Mouse (Mus musculus) G1E (cell line): ENCODE data around the gene Zfp422. TPM values are rescaled to one million over a fixed set of nuclear protein-coding genes. Genes with fewer than 3 reads are reported as not detected.

ENCODE experiments used
- ATAC-seq: 2 replicates; pipeline ENCODE4 v1.8.0; 2016; ENCODE audit warnings: mild to moderate bottlenecking; ENCODE audit not compliant: insufficient number of reproducible peaks, poor library complexity, low FRiP score, severe bottlenecking; ENCODE audit errors: extremely low read depth
- DNase-seq: peaks from one replicate; pipeline ENCODE4 v3.0.0; 2012; ENCODE audit warnings: low spot score
- H3K27me3 ChIP-seq: 2 replicates; pipeline ENCODE4 v1.6.1; 2012; ENCODE audit warnings: mild to moderate bottlenecking, low read length, inconsistent platforms; ENCODE audit not compliant: insufficient read depth
- H3K36me3 ChIP-seq: replicated peaks from 2 replicates; pipeline ENCODE3; 2012; ENCODE audit warnings: mild to moderate bottlenecking, inconsistent platforms
- H3K4me1 ChIP-seq: 2 replicates; pipeline ENCODE4 v1.6.1; 2012; ENCODE audit warnings: low read depth, low read length, inconsistent platforms, mixed read lengths; ENCODE audit not compliant: insufficient read depth
- H3K4me3 ChIP-seq: 2 replicates; pipeline ENCODE4 v1.5.1; 2012; ENCODE audit warnings: low read depth, mild to moderate bottlenecking, inconsistent platforms, low read length, moderate library complexity, mixed read lengths
- H3K9me3 ChIP-seq: replicated peaks from 2 replicates; pipeline ENCODE4 v1.6.1; 2012; ENCODE audit warnings: inconsistent platforms
- CTCF ChIP-seq: IDR thresholded peaks from 2 replicates; pipeline ENCODE4 v1.5.1; 2012; ENCODE audit warnings: low read depth, low read length, inconsistent platforms, mixed read lengths
- GATA1 ChIP-seq: IDR thresholded peaks from 2 replicates; pipeline ENCODE4 v1.6.1; 2012; ENCODE audit warnings: borderline replicate concordance, low read length, inconsistent platforms, mixed read lengths
- GATA2 ChIP-seq: IDR thresholded peaks from 2 replicates; pipeline ENCODE4 v1.6.1; 2012; ENCODE audit warnings: low read depth, low read length, inconsistent platforms, borderline replicate concordance
- POLR2AphosphoS5 ChIP-seq: IDR thresholded peaks from 2 replicates; pipeline ENCODE4 v1.6.1; 2012; ENCODE audit warnings: low read depth, low read length, inconsistent platforms; ENCODE audit not compliant: insufficient replicate concordance
- TAL1 ChIP-seq: conservative IDR thresholded peaks from 2 replicates; pipeline ENCODE4 v1.6.1; 2012; ENCODE audit warnings: low read depth, low read length, inconsistent platforms, mixed read lengths
- polyA plus RNA-seq: library from polyadenylated mRNA; stranded (reverse); fragments of >175 nt; gene quantifications from 2 replicates; pipeline ENCODE4 v1.2.3, GENCODE M21; 2012
- total RNA-seq, 2 experiments: library from RNA; stranded (forward) in 1 of 2; stranded (reverse) in 1 of 2; fragments of 200-1000 nt in 1 of 2; fragments of >200 nt in 1 of 2; fragmentation: Nextera tagmentation in 1 of 2; gene quantifications; 2 replicates each; pipeline ENCODE4 v1.2.3; 2014 to 2017

Gene Zfp422
- total and polyA plus RNA-seq, 3 experiments: 0.11 TPM; not detected in 2

GRCm38 (mm10) chr6:116642942-116643341 is 14.1 kb upstream of the Zfp422 start:
- TF ChIP-seq POLR2AphosphoS5 (no peak), TAL1 (no peak), GATA1 (no peak), CTCF (no peak), GATA2 (no peak)
- Histone ChIP-seq H3K9me3 (peaks cover 78% of the 10 kb centered on the region), H3K4me1 (no peaks in the 10 kb centered on the region), H3K4me3 (no peak overlapping the region), H3K36me3 (no peaks in the 10 kb centered on the region), H3K27me3 (no peaks in the 10 kb centered on the region)
- DNase-seq (no peak), ATAC-seq (no peak)

- Histone ChIP-seq H3K4me3 (no peak overlapping the region), H3K4me1 (no peaks in the 10 kb centered on the region), H3K27me3 (no peaks in the 10 kb centered on the region), H3K36me3 (no peaks in the 10 kb centered on the region), H3K9me3 (peaks cover 66% of the 10 kb centered on the region)
- ATAC-seq: no peak
- TF ChIP-seq CTCF: no peak
- TF ChIP-seq POLR2AphosphoS5: no peak
- no peak for TF ChIP-seq GATA2
- no peak for TF ChIP-seq GATA1
- no peak for TF ChIP-seq TAL1
- no peak for DNase-seq
Measured at GRCm38 (mm10) chr6:116639663-116640062, 10.9 kb upstream of the Zfp422 start.

GRCm38 (mm10) chr6:116638871-116639270 is 10.1 kb upstream of the Zfp422 start:
- Histone ChIP-seq H3K9me3 (peaks cover 65% of the 10 kb centered on the region), H3K4me1 (no peaks in the 10 kb centered on the region), H3K4me3 (no peak overlapping the region), H3K36me3 (no peaks in the 10 kb centered on the region), H3K27me3 (no peaks in the 10 kb centered on the region)
- ATAC-seq (no peak), DNase-seq (no peak)
- TF ChIP-seq POLR2AphosphoS5 (no peak), GATA1 (no peak), TAL1 (no peak), GATA2 (no peak), CTCF (no peak)

- Histone ChIP-seq H3K4me3 (no peak overlapping the region), H3K9me3 (peaks cover 58% of the 10 kb centered on the region), H3K4me1 (no peaks in the 10 kb centered on the region), H3K27me3 (no peaks in the 10 kb centered on the region), H3K36me3 (no peaks in the 10 kb centered on the region)
- TF ChIP-seq GATA2: no peak
- TF ChIP-seq CTCF: no peak
- TF ChIP-seq GATA1: no peak
- no peak for TF ChIP-seq TAL1
- TF ChIP-seq POLR2AphosphoS5: no peak
- ATAC-seq (no peak), DNase-seq (no peak)
Measured at GRCm38 (mm10) chr6:116637496-116637895, 8.7 kb upstream of the Zfp422 start.

GRCm38 (mm10) chr6:116636581-116637235 is 7.9 kb upstream of the Zfp422 start:
- no peak for DNase-seq
- no peaks in the 10 kb centered on the region for H3K36me3 ChIP-seq
- H3K27me3 ChIP-seq: no peaks in the 10 kb centered on the region
- H3K4me3 ChIP-seq: no peak overlapping the region
- ATAC-seq: no peak
- no peaks in the 10 kb centered on the region for H3K4me1 ChIP-seq
- H3K9me3 ChIP-seq: peaks cover 58% of the 10 kb centered on the region
- TF ChIP-seq GATA1 (no peak), TAL1 (no peak), GATA2 (no peak), CTCF (no peak), POLR2AphosphoS5 (no peak)

- Histone ChIP-seq H3K27me3 (no peaks in the 10 kb centered on the region), H3K4me1 (no peaks in the 10 kb centered on the region), H3K36me3 (no peaks in the 10 kb centered on the region), H3K9me3 (peaks cover 47% of the 10 kb centered on the region), H3K4me3 (no peak overlapping the region)
- no peak for TF ChIP-seq CTCF
- TF ChIP-seq TAL1: no peak
- no peak for TF ChIP-seq GATA1
- no peak for TF ChIP-seq POLR2AphosphoS5
- no peak for TF ChIP-seq GATA2
- DNase-seq (no peak), ATAC-seq (no peak)
Measured at GRCm38 (mm10) chr6:116635251-116636180, 6.7 kb upstream of the Zfp422 start.
